Comparison of ENCODE assay signal across 8 mouse cellular contexts in genomic region chr4:91371131-91371818, GRCm38 (mm10). TPM values are rescaled to one million over a fixed set of nuclear protein-coding genes. Genes with fewer than 3 reads are reported as not detected.
DNase-seq lines count a peak whose midpoint lies in the region; ATAC-seq lines count a peak whose summit lies in the region.

No protein-coding gene starts in this region.

- peak overlapping the region; percentile 92 for H3K4me2 ChIP-seq in hindbrain, embryonic 14.5 days (replicated peaks)
- peak overlapping the region; percentile 67 for H3K4me2 ChIP-seq in liver, embryonic 13.5 days
- peak overlapping the region; percentile 98 for H3K4me2 ChIP-seq in stomach, embryonic 15.5 days

- H3K9me3 ChIP-seq in hindbrain, embryonic 14.5 days (ENCODE audit: control insufficient read depth, low read length): no peaks in the 10 kb centered on the region
- H3K9me3 ChIP-seq in liver, embryonic 13.5 days (replicated peaks): no peaks in the 10 kb centered on the region
- H3K9me3 ChIP-seq in stomach, embryonic 15.5 days: no peaks in the 10 kb centered on the region

- peak; percentile 38 for ATAC-seq in hindbrain, embryonic 14.5 days (ENCODE audit: low FRiP score)
- 0 out of 2 replicates have a peak, but pooled peaks have one; percentile 22 for ATAC-seq in liver, embryonic 13.5 days (ENCODE audit: low read depth)
- ATAC-seq in stomach, embryonic 15.5 days (ENCODE audit: insufficient read depth, low FRiP score, low read depth): no peak; the same call in 1 of the 2 replicates

- no peaks in the 10 kb centered on the region for H3K27me3 ChIP-seq in hindbrain, embryonic 14.5 days (ENCODE audit: control insufficient read depth, insufficient read depth, low read length)
- H3K27me3 ChIP-seq in liver, embryonic 13.5 days: peaks cover 73% of the 10 kb centered on the region
- H3K27me3 ChIP-seq in stomach, embryonic 15.5 days (replicated peaks): peaks cover 49% of the 10 kb centered on the region

- H3K9ac ChIP-seq in hindbrain, embryonic 14.5 days: peak overlapping the region; percentile 82
- H3K9ac ChIP-seq in liver, embryonic 13.5 days: no peak overlapping the region
- no peak overlapping the region for H3K9ac ChIP-seq in stomach, embryonic 15.5 days

- H3K4me1 ChIP-seq in hindbrain, embryonic 14.5 days (replicated peaks; ENCODE audit: control insufficient read depth, insufficient read depth, low read length): peaks cover 14% of the 10 kb centered on the region; the same call in 1 of the 2 replicates
- peaks cover 16% of the 10 kb centered on the region for H3K4me1 ChIP-seq in liver, embryonic 13.5 days (replicated peaks)
- H3K4me1 ChIP-seq in stomach, embryonic 15.5 days: peaks cover 28% of the 10 kb centered on the region

- peak; percentile 50 for DNase-seq in embryo, embryonic 10 days (ENCODE audit: low spot score)
- no peak for DNase-seq in embryo, embryonic 9.5 days (ENCODE audit: extremely low spot score)
- DNase-seq in thymus, postnatal 4 days: peak; percentile 15
- no peak for DNase-seq in thymus, postnatal 36 days
- DNase-seq in hindbrain, embryonic 14.5 days (ENCODE audit: low spot score): no peak
- DNase-seq in liver, embryonic 13.5 days: no peak
- no peak for DNase-seq in thymus, postnatal 14 days

- H3K27ac ChIP-seq in hindbrain, embryonic 14.5 days: peak overlapping the region; percentile 86
- no peak overlapping the region for H3K27ac ChIP-seq in liver, embryonic 13.5 days
- no peak overlapping the region for H3K27ac ChIP-seq in stomach, embryonic 15.5 days

- under 1% methylated on average over 66 of the region's 82 CpGs for WGBS in hindbrain, embryonic 14.5 days
- WGBS in liver, embryonic 13.5 days (ENCODE audit: insufficient replicate concordance): under 1% methylated on average over 77 of the region's 82 CpGs
- WGBS in stomach, embryonic 15.5 days: under 1% methylated on average over 78 of the region's 82 CpGs

- peak overlapping the region; percentile 87 for H3K4me3 ChIP-seq in hindbrain, embryonic 14.5 days (replicated peaks; ENCODE audit: low read length)
- H3K4me3 ChIP-seq in liver, embryonic 13.5 days (replicated peaks): peak overlapping the region; percentile 54
- peak overlapping the region; percentile 57 for H3K4me3 ChIP-seq in stomach, embryonic 15.5 days (replicated peaks)

- H3K36me3 ChIP-seq in hindbrain, embryonic 14.5 days (replicated peaks; ENCODE audit: control insufficient read depth, insufficient read depth): 0 out of 2 replicates have a peak, but pooled peaks cover 8% of the 10 kb centered on the region
- H3K36me3 ChIP-seq in liver, embryonic 13.5 days: no peaks in the 10 kb centered on the region
- no peaks in the 10 kb centered on the region for H3K36me3 ChIP-seq in stomach, embryonic 15.5 days

RNA-seq across cellular contexts. Expression of gene Elavl2, which starts 29.3 kb away (rescaled TPM):
- 172 and 195 TPM in 2 replicates for polyA plus RNA-seq in hindbrain, embryonic 14.5 days (2014; fragmentation: Nextera tagmentation; extraction: Ambion mirVana)
- polyA plus RNA-seq in liver, embryonic 13.5 days (2015; fragmentation: Nextera tagmentation; extraction: Ambion mirVana): 0.24 and 0.48 TPM in 2 replicates
- 5.4 and 5.6 TPM in 2 replicates for polyA plus RNA-seq in stomach, embryonic 15.5 days (2015; fragmentation: Nextera tagmentation; extraction: Ambion mirVana)

Comparison
In these comparisons a context has a peak if more than half of its experiments do, and no peak if none do; other contexts are left out.
1. DNase-seq: peak in embryo, embryonic 10 days (single experiment) and thymus, postnatal 4 days (single experiment); none in embryo, embryonic 9.5 days (single experiment), thymus, postnatal 36 days (0 of 2), hindbrain, embryonic 14.5 days (single experiment), liver, embryonic 13.5 days (single experiment) and thymus, postnatal 14 days (single experiment).
2. RNA of gene Elavl2, which starts 29.3 kb away (polyA plus RNA-seq): 172 to 195 TPM in hindbrain, embryonic 14.5 days; 5.4 to 5.6 TPM in stomach, embryonic 15.5 days and 0.24 to 0.48 TPM in liver, embryonic 13.5 days; every median in the first group is over 10 times any median in the second.
3. Peak in every context shown above with its lines, with median percentiles within 50 percentile points of each other: H3K4me2 ChIP-seq and H3K4me3 ChIP-seq.